Mouse (Mus musculus): ENCODE measurements around the gene Ctns.

DNA sequence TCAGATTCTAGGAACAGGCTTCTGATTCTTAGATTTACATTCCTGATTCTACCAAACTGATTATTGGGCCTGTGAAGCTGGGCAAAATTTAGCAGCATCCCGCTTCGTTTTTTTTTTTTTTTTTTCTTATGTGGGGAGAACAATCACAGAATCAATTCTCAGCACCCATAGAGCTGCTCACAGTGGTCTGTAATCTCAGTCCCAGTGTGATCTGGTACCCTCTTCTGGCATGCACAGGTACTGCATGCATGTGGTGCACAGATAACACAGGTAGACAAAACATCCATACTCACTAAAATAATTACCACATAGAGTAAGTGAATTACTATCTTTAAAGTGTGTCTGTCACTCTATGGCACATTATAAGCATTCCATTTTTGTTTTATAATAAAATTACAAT lies 8.8 kb upstream of the Ctns start:
- TF ChIP-seq EP300 (IDR thresholded peaks at IDR 0.05; ENCODE audit: low read length) (no peak), NRF1 (IDR thresholded peaks at IDR 0.05; ENCODE audit: low read depth, low read length) (no peak), POLR2A (IDR thresholded peaks at IDR 0.05; ENCODE audit: low read depth, low read length) (no peak)

Measured in CH12.LX (cell line).